Mouse (Mus musculus) embryonic facial prominence, embryonic 13.5 days (tissue): ENCODE results near the gene Zfhx3. TPM values are rescaled to one million over a fixed set of nuclear protein-coding genes. Genes with fewer than 3 reads are reported as not detected.

ENCODE experiments used
- ATAC-seq: fragments of 200-750 bp; cut with Nextera tagmentation; 2 replicates; pipeline ENCODE4 v1.8.0; 2017; ENCODE audit warnings: low read depth; ENCODE audit not compliant: insufficient number of reproducible peaks, insufficient read depth, low FRiP score, low TSS enrichment
- H3K27ac ChIP-seq: fragments of 300-500 bp; sonication (generic); 2 replicates; pipeline ENCODE4 v1.5.1; 2015; ENCODE audit warnings: moderate library complexity, mild to moderate bottlenecking, inconsistent platforms
- H3K27me3 ChIP-seq: fragments of 300-500 bp; sonication (generic); 2 replicates; pipeline ENCODE4 v1.6.1; 2015; ENCODE audit warnings: mild to moderate bottlenecking, inconsistent platforms
- H3K36me3 ChIP-seq: fragments of 300-500 bp; sonication (generic); 2 replicates; pipeline ENCODE4 v1.6.1; 2015; ENCODE audit warnings: mild to moderate bottlenecking, inconsistent platforms
- H3K4me1 ChIP-seq: fragments of 300-500 bp; sonication (generic); 2 replicates; pipeline ENCODE4 v1.6.1; 2015; ENCODE audit warnings: inconsistent platforms
- H3K4me2 ChIP-seq: fragments of 300-500 bp; sonication (generic); 2 replicates; pipeline ENCODE4 v1.6.1; 2015; ENCODE audit warnings: moderate library complexity, mild to moderate bottlenecking, inconsistent platforms
- H3K4me3 ChIP-seq: fragments of 300-500 bp; sonication (generic); 2 replicates; pipeline ENCODE4 v1.5.1; 2015; ENCODE audit warnings: mild to moderate bottlenecking, inconsistent platforms
- H3K9ac ChIP-seq: fragments of 300-500 bp; sonication (generic); 2 replicates; pipeline ENCODE4 v1.6.1; 2015; ENCODE audit warnings: mild to moderate bottlenecking, inconsistent platforms
- H3K9me3 ChIP-seq: fragments of 300-500 bp; sonication (generic); 2 replicates; pipeline ENCODE4 v1.6.1; 2016; ENCODE audit warnings: inconsistent platforms
- WGBS: fragments of 180-500 bp; shearing (Covaris S2); methylation state at CpG from one replicate; pipeline ENCODE4 v1.1.7; 2015; ENCODE audit warnings: mixed read lengths; 5-methylcytosine and 5-hydroxymethylcytosine counted together
- polyA plus RNA-seq: library from polyadenylated mRNA; unstranded; fragments of >200 nt; fragmentation: Nextera tagmentation; extraction: Ambion mirVana; gene quantifications from 2 replicates; pipeline ENCODE4 v1.2.1, GENCODE M21; 2015

Gene Zfhx3
- polyA plus RNA-seq, 1 experiment from 2014 or later, result 29.9 TPM

DNA sequence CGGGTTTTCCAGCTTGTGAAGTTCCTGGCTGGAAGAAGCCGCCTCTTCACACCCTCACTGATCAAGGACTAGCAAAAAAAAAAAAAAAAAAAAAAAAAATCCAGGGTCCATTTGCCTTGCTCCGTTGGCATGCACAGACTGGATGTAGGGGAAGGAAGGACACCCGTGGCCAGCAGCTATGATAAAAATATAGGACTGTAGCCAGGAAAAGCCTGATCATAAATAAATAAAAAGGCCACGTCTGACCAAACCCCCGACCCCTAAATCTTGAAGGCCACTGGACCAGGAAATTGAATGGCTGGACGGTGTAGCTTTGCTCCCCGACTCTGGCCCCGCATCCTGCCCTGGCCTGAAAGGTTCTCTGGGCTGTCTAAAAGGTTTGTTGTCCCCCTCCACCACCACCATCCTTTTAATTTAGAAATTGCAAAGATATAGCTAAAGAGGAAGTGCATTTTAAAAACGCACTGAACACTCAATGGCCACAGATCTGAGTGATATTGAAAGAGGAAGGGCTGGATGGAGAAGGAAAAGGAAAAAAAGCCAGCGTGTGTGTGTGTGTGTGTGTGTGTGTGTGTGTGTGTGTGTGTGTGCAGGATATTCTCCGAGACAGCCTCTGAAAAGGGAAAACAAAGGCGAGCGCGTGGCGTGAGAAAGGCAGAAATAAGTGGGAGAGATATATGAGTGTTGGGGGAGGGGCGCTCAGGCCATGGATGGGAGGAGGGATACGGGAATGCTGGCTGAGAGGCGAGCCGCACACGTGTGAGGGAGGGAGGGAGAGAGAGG, 749.2 kb downstream of the Zfhx3 start:
- Histone ChIP-seq H3K9ac (peak overlapping the region; percentile 49; the same call in 1 of the 2 replicates), H3K4me2 (peak overlapping the region; percentile 60), H3K9me3 (no peaks in the 10 kb centered on the region), H3K36me3 (no peaks in the 10 kb centered on the region), H3K27me3 (peaks cover 32% of the 10 kb centered on the region), H3K27ac (peak overlapping the region; percentile 39; the same call in 1 of the 2 replicates), H3K4me1 (peaks cover 41% of the 10 kb centered on the region), H3K4me3 (peak overlapping the region; percentile 30)
- WGBS, result 6% methylated on average over 21 of the region's 21 CpGs
- no peak for ATAC-seq

GRCm38 (mm10) chr8:108692239-108692627, 749.8 kb downstream of the Zfhx3 start:
- Histone ChIP-seq H3K4me3 (peak overlapping the region; percentile 30), H3K27ac (0 out of 2 replicates have a peak overlapping the region, but pooled peaks have one; percentile 39), H3K36me3 (no peaks in the 10 kb centered on the region), H3K9ac (no peak overlapping the region), H3K4me2 (peak overlapping the region; percentile 60), H3K27me3 (peaks cover 34% of the 10 kb centered on the region), H3K4me1 (peaks cover 43% of the 10 kb centered on the region), H3K9me3 (no peaks in the 10 kb centered on the region)
- 4% methylated on average over 5 of the region's 5 CpGs for WGBS
- ATAC-seq, result no peak

- Histone ChIP-seq H3K9me3 (no peaks in the 10 kb centered on the region), H3K4me2 (peak overlapping the region; percentile 60; the same call in 1 of the 2 replicates), H3K36me3 (no peaks in the 10 kb centered on the region), H3K4me1 (peaks cover 50% of the 10 kb centered on the region), H3K27me3 (peaks cover 41% of the 10 kb centered on the region), H3K4me3 (no peak overlapping the region), H3K27ac (no peak overlapping the region), H3K9ac (no peak overlapping the region)
- WGBS, result 56% methylated on average over 6 of the region's 6 CpGs
- no peak for ATAC-seq
Observed at GRCm38 (mm10) chr8:108692669-108693665, 750.5 kb downstream of the Zfhx3 start.

DNA sequence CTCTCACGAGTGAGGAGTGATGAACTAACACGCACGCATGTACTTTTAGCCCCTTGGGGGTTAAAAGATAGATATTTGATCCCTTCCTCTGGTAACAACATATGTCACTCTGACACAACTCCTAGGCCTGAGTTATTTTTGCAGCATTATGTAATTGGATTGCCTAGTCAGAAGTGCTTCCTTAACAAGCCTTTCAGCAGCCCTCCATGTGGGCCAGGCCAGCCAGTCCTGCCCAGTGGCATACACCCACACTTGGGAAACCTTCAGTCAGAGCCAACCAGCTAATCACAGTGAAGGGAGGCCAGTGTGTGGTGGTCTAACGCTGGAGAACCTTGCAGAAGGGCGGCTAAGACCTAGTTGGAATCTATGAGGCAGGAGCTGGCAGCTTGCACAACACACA, 751.4 kb downstream of the Zfhx3 start:
- Histone ChIP-seq H3K4me3 (no peak overlapping the region), H3K9ac (no peak overlapping the region), H3K27ac (no peak overlapping the region), H3K36me3 (no peaks in the 10 kb centered on the region), H3K4me2 (no peak overlapping the region), H3K27me3 (peaks cover 48% of the 10 kb centered on the region), H3K9me3 (no peaks in the 10 kb centered on the region), H3K4me1 (peaks cover 56% of the 10 kb centered on the region)
- no peak for ATAC-seq
- 52% methylated on average over 5 of the region's 5 CpGs for WGBS

GRCm38 (mm10) chr8:108694516-108694915, 752.1 kb downstream of the Zfhx3 start:
- Histone ChIP-seq H3K36me3 (no peaks in the 10 kb centered on the region), H3K4me1 (peaks cover 62% of the 10 kb centered on the region)

DNA sequence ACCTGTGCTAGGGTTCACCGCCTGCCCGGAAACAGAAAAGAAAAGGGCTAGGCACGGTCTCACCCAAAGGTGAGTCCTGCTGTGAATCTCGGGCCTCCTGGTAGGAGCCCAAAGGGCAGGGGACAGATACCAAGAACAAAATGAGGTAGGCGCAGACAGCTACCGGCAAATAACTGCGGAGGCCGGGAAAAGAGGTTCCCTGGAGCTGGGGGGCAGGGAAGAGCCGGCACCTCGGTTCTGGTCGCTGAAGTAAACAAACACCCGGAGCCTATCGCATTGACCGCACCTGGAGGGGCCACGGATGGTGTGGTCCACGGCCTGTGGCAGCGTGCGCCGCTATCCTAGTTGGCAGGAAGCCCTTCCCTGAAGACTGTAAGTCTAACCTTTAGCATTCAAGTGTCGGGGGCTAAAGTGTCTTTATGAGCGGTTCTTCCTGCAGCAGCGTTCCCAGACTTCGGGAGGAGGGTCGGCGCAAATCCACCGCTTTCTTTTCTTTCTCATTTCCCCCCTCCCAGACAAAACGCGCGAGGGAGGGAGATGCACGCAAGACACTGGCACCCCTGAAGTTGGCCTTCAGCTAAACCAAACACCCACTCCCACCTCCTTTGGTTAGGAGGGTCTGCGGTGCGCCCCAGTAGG, 752.9 kb downstream of the Zfhx3 start:
- H3K27me3 ChIP-seq, result peaks cover 56% of the 10 kb centered on the region
- H3K9me3 ChIP-seq, result no peaks in the 10 kb centered on the region

More at GRCm38 (mm10) chr8:108694516-108694915, 752.1 kb downstream of the Zfhx3 start:
- H3K4me2 ChIP-seq, result peak overlapping the region; percentile 82; the same call in 1 of the 2 replicates
- no peak overlapping the region for H3K4me3 ChIP-seq
- H3K9ac ChIP-seq, result no peak overlapping the region
- WGBS, result 30% methylated on average over 6 of the region's 6 CpGs
- H3K27me3 ChIP-seq, result peaks cover 54% of the 10 kb centered on the region
- no peak overlapping the region for H3K27ac ChIP-seq
- no peaks in the 10 kb centered on the region for H3K9me3 ChIP-seq
- no peak for ATAC-seq

DNA sequence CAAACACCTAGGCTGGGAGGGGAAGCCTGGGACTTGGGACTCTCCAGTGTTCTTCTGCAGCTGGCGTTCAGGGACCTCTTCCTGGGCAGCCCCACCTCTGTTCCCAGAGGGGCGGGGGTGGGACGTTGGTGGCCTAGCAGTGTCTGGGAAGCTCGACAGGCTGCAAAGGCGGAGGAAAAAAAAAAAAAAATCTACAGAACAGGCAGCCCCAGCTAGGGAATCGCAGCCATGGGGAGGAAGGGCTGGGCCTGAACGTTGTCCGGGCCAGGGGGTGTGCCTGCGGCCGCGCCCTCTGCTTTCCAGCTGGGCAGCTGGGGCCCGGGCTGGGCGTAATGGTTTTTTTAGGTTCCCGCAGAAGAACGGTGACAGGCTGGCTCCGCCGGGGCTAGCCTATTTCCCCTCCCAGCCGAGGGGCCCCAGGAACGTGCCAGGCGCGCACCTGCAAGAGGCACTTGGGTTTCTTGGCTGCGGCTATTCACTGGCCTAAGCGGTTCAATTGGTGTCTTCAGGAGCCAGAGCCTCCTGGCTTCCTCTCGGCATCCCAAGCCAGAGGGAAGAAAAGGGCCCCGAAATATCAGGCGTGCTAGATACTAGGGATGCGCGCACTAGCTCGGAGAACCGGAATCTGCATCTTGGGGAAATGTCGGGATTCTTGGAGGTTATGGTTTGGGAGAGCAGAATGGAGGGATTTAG, 753.6 kb downstream of the Zfhx3 start:
- peak; percentile 32; the same call in 1 of the 2 replicates for ATAC-seq
- peak overlapping the region; percentile 42 for H3K4me3 ChIP-seq
- peak overlapping the region; percentile 82 for H3K4me2 ChIP-seq
- peak overlapping the region; percentile 67 for H3K9ac ChIP-seq
- peaks cover 56% of the 10 kb centered on the region for H3K27me3 ChIP-seq
- no peaks in the 10 kb centered on the region for H3K9me3 ChIP-seq
- under 1% methylated on average over 31 of the region's 31 CpGs for WGBS
- no peaks in the 10 kb centered on the region for H3K36me3 ChIP-seq
- peak overlapping the region; percentile 83 for H3K27ac ChIP-seq
- peaks cover 67% of the 10 kb centered on the region for H3K4me1 ChIP-seq

More for the DNA sequence above, 752.9 kb downstream of the Zfhx3 start:
- peak overlapping the region; percentile 67 for H3K9ac ChIP-seq
- H3K27ac ChIP-seq, result peak overlapping the region; percentile 83
- 8% methylated on average over 32 of the region's 32 CpGs for WGBS
- H3K4me3 ChIP-seq, result peak overlapping the region; percentile 42
- peak overlapping the region; percentile 82 for H3K4me2 ChIP-seq
- no peak for ATAC-seq
- H3K4me1 ChIP-seq, result peaks cover 70% of the 10 kb centered on the region
- H3K36me3 ChIP-seq, result no peaks in the 10 kb centered on the region

DNA sequence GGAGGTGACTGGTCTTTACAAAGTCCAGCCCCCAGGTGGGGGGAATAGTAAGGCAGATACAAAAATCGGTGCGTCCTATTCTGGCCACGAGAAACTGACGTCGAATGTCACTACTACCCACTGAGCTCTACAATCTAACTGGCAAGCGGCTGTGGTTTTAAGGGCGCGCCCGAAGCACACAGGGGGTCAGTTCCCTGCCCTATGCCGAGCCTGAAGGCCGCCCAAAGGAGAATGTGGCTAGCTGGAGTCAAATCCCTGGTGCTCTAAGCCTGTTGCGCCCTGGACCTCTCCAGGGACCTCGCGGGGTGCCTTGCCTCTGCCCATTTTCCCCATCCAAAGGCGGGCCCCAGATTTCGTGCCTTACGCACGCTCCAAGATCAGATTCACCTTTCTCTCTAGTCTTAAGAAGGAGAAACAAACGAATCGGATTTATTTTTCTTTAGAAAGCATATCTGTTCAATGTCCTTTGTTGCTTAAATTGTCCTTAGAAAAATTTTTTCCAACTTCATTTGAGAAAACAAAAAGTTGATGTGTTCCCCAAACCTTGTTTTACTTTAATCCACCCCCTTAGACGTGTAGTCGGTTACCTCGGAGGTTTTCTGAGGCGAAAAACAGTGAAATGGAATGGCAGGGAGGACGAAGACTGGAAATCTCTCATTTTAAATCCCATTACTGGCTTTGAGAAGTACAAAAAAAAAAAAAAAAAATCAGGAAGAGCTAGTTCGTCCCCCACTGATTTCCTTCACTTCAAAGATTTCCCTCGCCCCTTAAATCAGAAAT, 754.4 kb downstream of the Zfhx3 start:
- H3K27ac ChIP-seq, result peak overlapping the region; percentile 83
- H3K4me1 ChIP-seq, result peaks cover 60% of the 10 kb centered on the region
- WGBS, result 4% methylated on average over 27 of the region's 27 CpGs

DNA sequence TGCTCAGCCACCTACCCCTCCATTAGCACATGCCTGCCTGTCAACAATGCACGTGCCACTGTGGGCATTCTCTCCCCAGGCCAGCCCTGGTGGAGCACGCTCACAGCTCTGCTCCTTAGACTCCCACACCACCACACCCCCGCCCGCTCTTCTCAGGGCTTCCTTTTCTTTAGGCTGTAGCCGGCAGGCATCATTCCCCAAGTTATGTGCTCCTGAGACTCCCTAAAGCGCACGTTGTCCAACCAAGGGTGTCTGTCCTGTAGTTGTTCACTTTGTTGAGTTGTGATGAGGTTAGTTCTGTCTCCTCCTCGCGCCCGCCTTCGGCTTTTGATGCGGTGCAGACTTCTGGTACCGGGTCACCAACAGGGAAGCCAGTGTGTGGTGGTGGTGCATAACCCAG, 755.1 kb downstream of the Zfhx3 start:
- no peak for ATAC-seq
- Histone ChIP-seq H3K9me3 (no peaks in the 10 kb centered on the region), H3K9ac (peak overlapping the region; percentile 57; the same call in 1 of the 2 replicates), H3K27me3 (peaks cover 56% of the 10 kb centered on the region), H3K4me1 (peaks cover 54% of the 10 kb centered on the region), H3K4me3 (peak overlapping the region; percentile 23), H3K4me2 (peak overlapping the region; percentile 82), H3K27ac (peak overlapping the region; percentile 51; the same call in 1 of the 2 replicates), H3K36me3 (no peaks in the 10 kb centered on the region)
- WGBS, result 2% methylated on average over 13 of the region's 13 CpGs

More for the DNA sequence above, 754.4 kb downstream of the Zfhx3 start:
- peaks cover 56% of the 10 kb centered on the region for H3K27me3 ChIP-seq
- H3K9ac ChIP-seq, result peak overlapping the region; percentile 67
- no peaks in the 10 kb centered on the region for H3K9me3 ChIP-seq
- H3K4me3 ChIP-seq, result peak overlapping the region; percentile 42
- peak overlapping the region; percentile 82 for H3K4me2 ChIP-seq
- H3K36me3 ChIP-seq, result no peaks in the 10 kb centered on the region
- ATAC-seq, result no peak

GRCm38 (mm10) chr8:108698101-108698660, 755.7 kb downstream of the Zfhx3 start:
- 4% methylated on average over 5 of the region's 5 CpGs for WGBS
- Histone ChIP-seq H3K4me2 (peak overlapping the region; percentile 82), H3K27me3 (peaks cover 56% of the 10 kb centered on the region), H3K27ac (peak overlapping the region; percentile 51; the same call in 1 of the 2 replicates), H3K4me1 (peaks cover 52% of the 10 kb centered on the region), H3K4me3 (peak overlapping the region; percentile 23), H3K9me3 (no peaks in the 10 kb centered on the region), H3K36me3 (no peaks in the 10 kb centered on the region), H3K9ac (no peak overlapping the region)
- ATAC-seq, result no peak
